Mouse (Mus musculus): Measurements from ENCODE around the gene Bco1. TPM values are rescaled to one million over a fixed set of nuclear protein-coding genes. Genes with fewer than 3 reads are reported as not detected.

Bco1 gene
- polyA plus RNA-seq, 1 experiment = 0.07 TPM

DNA sequence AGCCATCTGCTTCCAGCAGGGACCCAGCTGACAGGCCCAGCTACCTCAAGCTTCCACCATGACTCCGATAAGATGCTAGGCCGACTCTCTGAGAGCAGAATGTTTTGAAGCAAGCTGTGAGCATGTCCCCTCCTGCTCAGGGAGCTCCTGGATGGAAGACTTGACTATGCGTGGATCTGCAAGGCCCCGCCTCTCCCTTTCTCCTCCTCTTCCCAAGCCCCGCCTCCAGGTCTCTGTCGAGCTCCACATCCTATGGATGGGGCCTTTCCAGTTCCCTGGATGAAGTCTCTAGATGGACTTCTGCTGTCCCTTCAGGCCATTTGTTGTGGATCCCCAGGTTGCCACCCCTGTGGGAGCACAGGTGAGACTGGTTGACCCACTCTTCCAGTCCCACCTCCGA, 36.6 kb upstream of the Bco1 start:
- Histone ChIP-seq H3K4me1 (ENCODE audit: control insufficient read depth, insufficient read depth, insufficient read length) (peaks cover 3% of the 10 kb centered on the region; the same call in 1 of the 2 replicates), H3K4me3 (ENCODE audit: extremely low read depth, insufficient read depth, insufficient read length) (no peak overlapping the region), H3K36me3 (ENCODE audit: control insufficient read depth, insufficient read depth, low read length) (no peaks in the 10 kb centered on the region), H3K27ac (ENCODE audit: insufficient read depth, low read length) (no peak overlapping the region), H3K27me3 (ENCODE audit: control insufficient read depth, insufficient read depth, low read length) (no peaks in the 10 kb centered on the region; the same call in 1 of the 2 replicates)
- no peak for DNase-seq (ENCODE audit: low read depth in 1 of 2, low spot score in 2 of 2)
- WGBS = 85% methylated on average over 7 of the region's 7 CpGs
- no peak for TF ChIP-seq CTCF (IDR thresholded peaks at IDR 0.05; ENCODE audit: extremely low read depth, insufficient read depth, insufficient read length, insufficient replicate concordance)
- TF ChIP-seq POLR2A (IDR thresholded peaks at IDR 0.05; ENCODE audit: low read depth, low read length) = no peak

DNA sequence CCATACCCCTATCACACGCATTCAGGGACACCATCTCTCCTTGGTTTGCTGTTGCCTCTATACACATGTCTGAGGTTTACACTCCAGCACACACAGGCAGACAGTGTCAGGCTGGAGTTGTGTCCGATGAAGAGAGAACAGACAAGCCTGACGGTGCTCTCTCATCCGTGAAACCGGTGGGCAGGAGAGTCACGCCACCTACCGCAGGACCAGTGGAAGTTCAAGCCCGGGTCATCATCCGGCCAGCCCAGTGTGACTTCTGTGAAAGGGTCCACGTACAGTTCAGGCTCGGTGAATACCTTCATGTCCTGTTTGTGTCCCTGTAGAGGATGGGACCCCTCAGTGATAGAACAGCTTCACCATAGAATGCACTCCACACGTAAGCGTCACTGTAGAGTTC, 35.3 kb upstream of the Bco1 start:
- Histone ChIP-seq H3K4me3 (ENCODE audit: extremely low read depth, insufficient read depth, insufficient read length) (no peak overlapping the region), H3K27ac (ENCODE audit: insufficient read depth, low read length) (no peak overlapping the region), H3K4me1 (ENCODE audit: control insufficient read depth, insufficient read depth, insufficient read length) (no peaks in the 10 kb centered on the region), H3K27me3 (ENCODE audit: control insufficient read depth, insufficient read depth, low read length) (no peaks in the 10 kb centered on the region; the same call in 1 of the 2 replicates), H3K36me3 (ENCODE audit: control insufficient read depth, insufficient read depth, low read length) (no peaks in the 10 kb centered on the region)
- WGBS = 81% methylated on average over 13 of the region's 13 CpGs
- TF ChIP-seq CTCF (IDR thresholded peaks at IDR 0.05; ENCODE audit: extremely low read depth, insufficient read depth, insufficient read length, insufficient replicate concordance) (no peak), POLR2A (IDR thresholded peaks at IDR 0.05; ENCODE audit: low read depth, low read length) (no peak)
- DNase-seq (ENCODE audit: low read depth in 1 of 2, low spot score in 2 of 2) = no peak

DNA sequence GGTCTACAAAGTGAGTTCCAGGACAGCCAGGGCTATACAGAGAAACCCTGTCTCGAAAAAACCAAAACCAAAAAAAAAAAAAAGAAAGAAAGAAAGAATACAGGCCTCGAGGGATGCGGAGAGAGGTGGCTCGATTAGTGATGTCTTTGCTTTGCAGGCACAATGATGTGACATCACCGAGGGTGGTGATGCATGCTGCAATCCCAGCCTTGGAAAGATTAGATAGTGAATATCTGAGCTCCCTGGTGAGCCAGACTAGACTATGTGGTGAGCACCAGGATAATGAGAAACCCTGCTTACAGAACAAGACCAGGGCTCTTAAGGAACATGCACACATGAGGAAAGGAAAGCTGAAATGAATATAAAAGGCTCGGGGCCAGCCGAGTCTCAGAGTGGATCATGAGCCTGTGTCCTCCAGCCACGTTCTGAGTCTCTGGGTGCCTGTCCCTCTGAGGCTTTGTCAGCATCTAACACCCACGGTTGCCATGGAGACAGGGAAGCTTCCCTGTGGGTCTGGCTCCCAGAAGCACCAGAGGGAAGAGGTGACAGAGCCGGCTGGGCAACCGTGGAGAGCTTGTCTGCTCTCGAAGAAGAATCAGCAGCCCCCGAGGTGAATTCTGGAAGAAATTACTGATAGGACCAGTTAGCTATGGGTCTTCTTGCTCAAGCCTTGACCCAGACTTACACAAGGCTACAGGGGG, 34.3 kb upstream of the Bco1 start:
- H3K27me3 ChIP-seq (ENCODE audit: control insufficient read depth, insufficient read depth, low read length) = no peaks in the 10 kb centered on the region; the same call in 1 of the 2 replicates
- no peak for DNase-seq (ENCODE audit: low read depth in 1 of 2, low spot score in 2 of 2)
- no peaks in the 10 kb centered on the region for H3K36me3 ChIP-seq (ENCODE audit: control insufficient read depth, insufficient read depth, low read length)
- no peaks in the 10 kb centered on the region for H3K4me1 ChIP-seq (ENCODE audit: control insufficient read depth, insufficient read depth, insufficient read length)
- H3K27ac ChIP-seq (ENCODE audit: insufficient read depth, low read length) = no peak overlapping the region
- 79% methylated on average over 13 of the region's 13 CpGs for WGBS
- TF ChIP-seq CTCF (IDR thresholded peaks at IDR 0.05; ENCODE audit: extremely low read depth, insufficient read depth, insufficient read length, insufficient replicate concordance) (no peak), POLR2A (IDR thresholded peaks at IDR 0.05; ENCODE audit: low read depth, low read length) (no peak)
- no peak overlapping the region for H3K4me3 ChIP-seq (ENCODE audit: extremely low read depth, insufficient read depth, insufficient read length)

DNA sequence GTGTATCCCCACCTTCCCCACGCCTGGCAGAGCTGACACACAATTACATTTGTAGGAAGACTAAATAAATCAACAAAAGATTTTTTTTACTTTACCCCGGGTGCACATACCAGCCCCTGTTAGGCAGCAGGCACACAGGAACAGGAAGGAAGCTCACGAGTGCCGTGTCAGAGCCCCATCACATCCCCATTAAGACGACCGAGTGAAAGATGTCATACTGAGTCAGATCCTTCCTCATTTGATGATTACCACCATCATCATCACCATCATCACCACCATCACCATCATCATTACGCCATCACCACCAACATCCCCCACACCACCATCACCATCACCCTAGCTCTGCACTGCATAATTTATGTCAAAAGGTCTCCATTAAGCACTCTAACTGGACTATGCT, 28.7 kb upstream of the Bco1 start:
- Histone ChIP-seq H3K27me3 (ENCODE audit: control insufficient read depth, insufficient read depth, low read length) (no peaks in the 10 kb centered on the region; the same call in 1 of the 2 replicates), H3K4me3 (ENCODE audit: extremely low read depth, insufficient read depth, insufficient read length) (no peak overlapping the region), H3K36me3 (ENCODE audit: control insufficient read depth, insufficient read depth, low read length) (no peaks in the 10 kb centered on the region), H3K27ac (ENCODE audit: insufficient read depth, low read length) (no peak overlapping the region), H3K4me1 (ENCODE audit: control insufficient read depth, insufficient read depth, insufficient read length) (no peaks in the 10 kb centered on the region)
- TF ChIP-seq POLR2A (IDR thresholded peaks at IDR 0.05; ENCODE audit: low read depth, low read length) (no peak), CTCF (IDR thresholded peaks at IDR 0.05; ENCODE audit: extremely low read depth, insufficient read depth, insufficient read length, insufficient replicate concordance) (no peak)
- no peak for DNase-seq (ENCODE audit: low read depth in 1 of 2, low spot score in 2 of 2)
- 19% methylated on average over 7 of the region's 7 CpGs for WGBS

DNA sequence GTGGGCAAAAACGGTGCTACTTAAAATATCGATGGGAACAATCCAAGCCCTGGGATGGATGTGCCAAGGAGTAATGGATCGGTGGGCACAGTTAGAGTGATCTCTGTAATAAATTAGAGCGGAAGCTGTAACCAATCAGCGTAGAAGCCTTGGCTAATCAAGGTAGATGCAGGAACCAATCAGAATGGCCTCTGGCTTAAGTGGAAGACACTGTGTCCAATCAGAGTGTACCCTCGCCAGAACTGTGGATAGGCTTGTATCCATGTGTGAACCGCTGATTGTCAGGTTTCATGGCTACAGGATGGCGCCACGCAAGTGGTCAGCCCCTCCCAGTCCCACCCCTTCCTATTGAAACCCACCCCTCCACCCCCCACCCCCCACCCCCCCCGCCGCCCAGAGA, 28.3 kb upstream of the Bco1 start:
- Histone ChIP-seq H3K36me3 (ENCODE audit: control insufficient read depth, insufficient read depth, low read length) (no peaks in the 10 kb centered on the region), H3K4me3 (ENCODE audit: extremely low read depth, insufficient read depth, insufficient read length) (no peak overlapping the region), H3K27me3 (ENCODE audit: control insufficient read depth, insufficient read depth, low read length) (no peaks in the 10 kb centered on the region; the same call in 1 of the 2 replicates), H3K4me1 (ENCODE audit: control insufficient read depth, insufficient read depth, insufficient read length) (no peaks in the 10 kb centered on the region), H3K27ac (ENCODE audit: insufficient read depth, low read length) (no peak overlapping the region)
- 95% methylated on average over 11 of the region's 11 CpGs for WGBS
- no peak for DNase-seq (ENCODE audit: low read depth in 1 of 2, low spot score in 2 of 2)
- no peak for TF ChIP-seq CTCF (IDR thresholded peaks at IDR 0.05; ENCODE audit: extremely low read depth, insufficient read depth, insufficient read length, insufficient replicate concordance)
- TF ChIP-seq POLR2A (IDR thresholded peaks at IDR 0.05; ENCODE audit: low read depth, low read length) = no peak

DNA sequence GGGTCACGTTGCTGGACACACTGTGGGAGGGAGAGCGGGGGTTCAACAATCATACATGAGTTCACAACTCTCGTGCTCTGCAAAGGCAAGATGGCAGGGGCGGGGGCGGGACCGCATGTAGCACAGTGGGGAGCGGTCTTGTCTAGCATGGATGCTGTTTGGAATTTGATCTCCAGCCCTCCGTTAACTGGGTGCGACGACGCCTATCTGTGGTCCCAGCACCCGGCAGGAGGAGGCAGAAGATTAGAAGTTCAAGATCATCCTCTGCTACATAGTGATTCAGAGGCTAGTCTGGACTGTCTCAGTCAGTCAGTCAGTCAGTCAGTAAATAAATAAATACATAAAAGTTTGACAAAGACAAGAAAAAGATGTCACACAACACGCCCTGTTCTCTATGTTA, 27.4 kb upstream of the Bco1 start:
- WGBS = 86% methylated on average over 13 of the region's 13 CpGs
- TF ChIP-seq CTCF (IDR thresholded peaks at IDR 0.05; ENCODE audit: extremely low read depth, insufficient read depth, insufficient read length, insufficient replicate concordance) (no peak), POLR2A (IDR thresholded peaks at IDR 0.05; ENCODE audit: low read depth, low read length) (no peak)
- DNase-seq (ENCODE audit: low read depth in 1 of 2, low spot score in 2 of 2) = no peak
- no peaks in the 10 kb centered on the region for H3K4me1 ChIP-seq (ENCODE audit: control insufficient read depth, insufficient read depth, insufficient read length)
- H3K27me3 ChIP-seq (ENCODE audit: control insufficient read depth, insufficient read depth, low read length) = no peaks in the 10 kb centered on the region; the same call in 1 of the 2 replicates
- no peak overlapping the region for H3K4me3 ChIP-seq (ENCODE audit: extremely low read depth, insufficient read depth, insufficient read length)
- H3K36me3 ChIP-seq (ENCODE audit: control insufficient read depth, insufficient read depth, low read length) = no peaks in the 10 kb centered on the region
- H3K27ac ChIP-seq (ENCODE audit: insufficient read depth, low read length) = no peak overlapping the region

DNA sequence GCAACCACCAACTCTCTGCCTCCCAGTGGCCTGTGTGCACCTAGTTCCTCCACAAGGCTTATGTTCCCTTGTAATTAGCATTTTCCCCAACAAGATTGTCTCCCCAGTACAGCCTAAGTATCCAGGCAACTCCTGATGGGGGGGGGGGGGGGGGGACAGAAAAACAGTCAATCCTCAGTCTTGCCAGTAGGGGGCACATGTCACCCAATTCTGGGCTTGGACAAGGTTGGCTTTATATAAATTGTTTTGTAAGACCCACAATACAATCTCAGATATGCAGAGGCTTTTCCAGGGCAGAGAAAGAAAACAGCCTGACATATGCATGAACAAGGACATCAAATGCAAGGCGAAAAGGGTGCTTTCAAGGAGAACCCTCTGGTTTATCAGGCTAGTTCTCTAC, 25.9 kb upstream of the Bco1 start:
- Histone ChIP-seq H3K36me3 (ENCODE audit: control insufficient read depth, insufficient read depth, low read length) (no peaks in the 10 kb centered on the region), H3K27me3 (ENCODE audit: control insufficient read depth, insufficient read depth, low read length) (no peaks in the 10 kb centered on the region), H3K4me1 (ENCODE audit: control insufficient read depth, insufficient read depth, insufficient read length) (peaks cover 8% of the 10 kb centered on the region; the same call in 1 of the 2 replicates), H3K4me3 (ENCODE audit: extremely low read depth, insufficient read depth, insufficient read length) (no peak overlapping the region), H3K27ac (ENCODE audit: insufficient read depth, low read length) (no peak overlapping the region)
- WGBS = 79% methylated on average over 1 of the region's 1 CpGs
- no peak for DNase-seq (ENCODE audit: low read depth in 1 of 2, low spot score in 2 of 2)
- TF ChIP-seq CTCF (IDR thresholded peaks at IDR 0.05; ENCODE audit: extremely low read depth, insufficient read depth, insufficient read length, insufficient replicate concordance) (no peak), POLR2A (IDR thresholded peaks at IDR 0.05; ENCODE audit: low read depth, low read length) (no peak)

Measured in spleen, adult 2 months (tissue).